Mouse (Mus musculus) testis, adult 10 weeks (tissue): Measurements from ENCODE around the gene Greb1. TPM values are rescaled to one million over a fixed set of nuclear protein-coding genes. Genes with fewer than 3 reads are reported as not detected.

Source experiments
- polyA plus RNA-seq: library from polyadenylated mRNA; stranded (reverse); fragments of 350-450 nt; fragmentation: Illumina TruSeq; extraction: RNeasy Lipid Tissue Mini Kit (QIAGEN cat#74804); gene quantifications from one replicate; pipeline ENCODE4 v1.2.3, GENCODE M21; 2014; ENCODE audit warnings: low read depth, low replicate concordance

The Greb1 gene
- 0.99 TPM for polyA plus RNA-seq

DNA sequence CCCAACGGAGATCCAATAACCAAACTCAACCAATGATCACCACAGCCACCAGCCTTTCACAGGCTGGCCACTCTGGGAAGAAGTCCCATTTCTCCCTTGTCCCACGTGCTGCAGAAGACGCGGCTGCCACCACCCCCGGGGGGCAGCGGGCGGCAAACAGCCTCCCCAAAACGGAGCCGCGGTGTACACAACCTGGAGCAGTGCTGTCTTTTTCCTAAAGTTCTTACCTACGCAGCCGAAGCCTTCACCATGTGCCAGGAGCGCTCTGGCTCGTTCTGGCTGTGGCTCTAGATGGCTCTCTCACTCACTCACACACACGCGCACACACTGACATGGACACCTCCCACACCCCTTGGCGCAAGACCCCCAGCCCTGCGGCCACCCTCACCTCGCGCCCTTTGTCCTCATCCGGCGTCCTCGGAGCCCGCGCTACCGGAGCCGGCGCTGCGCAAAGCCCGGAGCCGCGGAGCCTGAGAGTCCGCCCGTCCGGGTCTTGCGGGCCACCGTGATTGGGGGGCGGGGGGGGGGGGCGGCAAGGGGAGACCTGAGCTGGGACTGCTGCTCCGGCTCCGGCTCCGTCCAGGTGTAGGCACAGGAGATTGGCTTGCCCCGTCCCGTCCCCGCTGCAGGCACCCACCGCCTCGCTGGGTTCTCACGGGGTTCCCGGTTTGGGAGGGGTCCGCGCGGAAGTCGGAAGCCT is at the start of gene Greb1:
TSS of gene Greb1 (minus strand) at position 628 of the 700 bp plus-strand sequence.

DNA sequence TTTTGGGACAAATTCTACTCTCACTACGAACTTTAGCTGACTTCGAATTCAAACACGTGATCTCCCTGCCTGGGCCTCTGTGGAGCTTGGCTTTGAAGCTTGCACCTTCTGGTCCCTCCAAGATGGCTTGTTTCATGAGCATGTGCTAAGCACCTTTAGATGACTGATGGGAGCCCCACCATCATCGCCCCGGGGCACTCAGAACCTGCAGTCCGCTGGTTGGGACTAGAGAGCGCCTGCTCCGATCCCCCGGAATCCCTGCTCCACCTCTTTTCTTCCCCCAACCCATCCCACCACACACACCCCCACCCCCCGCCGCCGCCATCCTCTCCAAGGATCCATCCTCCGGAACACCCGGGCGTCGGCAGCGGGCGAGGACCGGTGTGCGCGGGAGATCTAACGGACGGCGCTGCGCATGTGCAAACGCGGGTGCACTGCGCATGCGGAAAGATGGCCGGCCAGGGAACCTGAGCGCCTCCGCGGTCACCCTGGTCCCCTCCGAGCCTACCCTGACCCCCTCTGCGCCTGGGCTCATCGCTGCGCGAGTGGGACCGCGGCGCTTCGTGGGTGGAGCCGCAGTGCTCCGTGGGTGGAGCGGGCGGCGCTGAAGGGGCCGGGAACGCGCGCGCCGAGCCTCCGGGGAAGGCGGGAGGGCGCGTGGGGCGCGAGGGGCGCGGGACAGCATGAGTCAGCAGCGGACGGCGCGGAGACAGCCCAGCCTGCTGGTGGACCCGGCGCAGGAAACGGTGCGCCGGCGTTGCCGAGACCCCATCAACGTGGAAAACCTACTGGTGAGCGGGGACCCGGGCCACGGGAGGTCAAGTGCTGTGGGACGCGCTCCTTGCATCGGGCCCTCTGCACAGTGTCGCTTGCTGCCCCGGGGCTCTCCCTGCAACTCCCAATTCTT is 10.1 kb upstream of the Greb1 start, which contains the start of gene E2f6:
TSS of gene E2f6 (plus strand) at position 439 of the 907 bp plus-strand sequence.

DNA sequence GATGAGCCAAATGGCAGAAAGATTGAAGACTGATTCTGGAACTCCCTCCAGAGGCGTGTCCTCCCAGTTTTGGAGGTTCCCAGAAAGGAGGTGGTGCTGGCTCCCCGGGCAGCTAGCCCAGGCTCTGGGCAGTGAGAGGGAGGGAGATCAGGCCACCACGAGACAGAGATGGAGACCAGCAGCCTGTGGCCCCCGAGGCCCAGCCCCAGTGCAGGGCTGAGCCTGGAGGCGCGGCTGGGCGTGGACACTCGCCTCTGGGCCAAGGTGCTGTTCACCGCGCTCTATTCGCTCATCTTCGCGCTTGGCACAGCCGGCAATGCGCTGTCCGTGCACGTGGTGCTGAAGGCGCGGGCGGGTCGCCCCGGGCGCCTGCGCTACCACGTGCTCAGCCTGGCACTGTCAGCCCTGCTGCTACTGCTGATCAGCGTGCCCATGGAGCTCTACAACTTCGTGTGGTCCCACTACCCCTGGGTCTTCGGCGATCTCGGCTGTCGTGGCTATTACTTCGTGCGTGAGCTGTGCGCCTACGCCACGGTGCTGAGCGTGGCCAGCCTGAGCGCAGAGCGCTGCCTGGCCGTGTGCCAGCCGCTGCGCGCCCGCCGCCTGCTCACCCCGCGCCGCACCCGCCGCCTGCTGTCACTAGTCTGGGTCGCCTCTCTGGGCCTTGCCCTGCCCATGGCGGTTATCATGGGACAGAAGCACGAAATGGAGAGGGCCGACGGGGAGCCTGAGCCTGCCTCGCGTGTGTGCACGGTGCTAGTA is 147.2 kb downstream of the Greb1 start, which contains the start of gene Ntsr2:
TSS of gene Ntsr2 (plus strand) at position 51 of the 762 bp plus-strand sequence.

Other genes with a start within 250 kb of the Greb1 start
- 157 TPM for gene Lpin1, start 189.9 kb downstream of the Greb1 start, polyA plus RNA-seq
- 0.11 TPM for gene Ntsr2, start 147.5 kb downstream of the Greb1 start, polyA plus RNA-seq
- 8.8 TPM for gene E2f6, start 10.1 kb upstream of the Greb1 start, polyA plus RNA-seq
- gene Rock2, start 94.0 kb upstream of the Greb1 start, polyA plus RNA-seq = 33.5 TPM
- gene Pqlc3, start 199.5 kb upstream of the Greb1 start, polyA plus RNA-seq = 3.4 TPM
- not detected for gene 2410004P03Rik, start 210.8 kb upstream of the Greb1 start, polyA plus RNA-seq